Mouse (Mus musculus) gastrocnemius, postnatal 10 days (tissue): Measurements from ENCODE around the gene Cela1. TPM values are rescaled to one million over a fixed set of nuclear protein-coding genes. Genes with fewer than 3 reads are reported as not detected.

Experiments
- DNase-seq: peaks from one replicate; pipeline ENCODE4 v3.0.0; 2021; ENCODE audit warnings: mixed read lengths
- microRNA-seq, 2 experiments: library from miRNA; unstranded; fragments of <30 nt; microRNA quantifications; one replicate each; pipeline ENCODE4 v1.2.0; 2021
- total RNA-seq, 2 experiments: library from RNA; stranded (reverse); gene quantifications; 2 replicates each; pipeline ENCODE4 v1.2.3; 2021

Gene Cela1
- total RNA-seq, 2 experiments from 2014 or later, result 1.2 TPM; not detected in 1

DNA sequence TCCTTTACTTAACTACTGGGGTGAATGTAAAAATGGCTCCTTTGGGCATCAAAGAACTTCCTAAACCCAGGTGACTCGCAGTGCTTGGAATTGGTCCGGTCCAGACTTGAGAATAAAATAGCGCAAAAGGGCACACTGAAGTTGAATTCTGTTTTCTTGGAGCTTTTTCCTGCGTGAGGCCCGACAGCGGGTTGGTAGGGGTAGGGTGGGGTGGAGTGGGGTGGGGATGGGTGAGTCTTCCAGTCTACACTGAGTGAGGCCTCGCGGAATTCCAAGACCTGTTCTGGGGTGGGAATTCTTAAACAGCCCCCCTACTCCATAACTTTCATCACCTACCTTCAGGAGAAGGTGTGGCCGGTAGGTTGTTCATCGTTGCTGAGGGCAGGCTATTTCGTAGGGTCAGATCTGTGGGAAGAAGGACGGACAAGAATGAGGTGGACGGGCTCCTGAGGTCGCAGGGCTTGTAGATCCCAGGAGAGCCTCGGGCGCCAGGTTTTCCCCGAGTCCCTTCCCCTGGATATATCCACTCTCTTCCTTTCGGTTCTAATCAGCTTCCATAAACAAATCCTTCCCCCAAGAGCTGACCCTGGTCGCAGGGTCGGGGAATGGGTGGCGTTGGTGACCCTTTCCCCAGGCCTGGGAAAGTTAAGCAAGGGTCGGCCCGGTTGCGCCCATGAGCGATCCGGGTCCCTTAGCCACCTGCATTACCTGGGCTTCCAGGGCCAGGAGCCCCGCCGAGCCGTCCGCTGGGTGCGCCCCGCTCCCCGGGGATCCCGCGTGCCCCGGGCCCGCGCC lies 51.7 kb downstream of the Cela1 start:
- no peak for DNase-seq

DNA sequence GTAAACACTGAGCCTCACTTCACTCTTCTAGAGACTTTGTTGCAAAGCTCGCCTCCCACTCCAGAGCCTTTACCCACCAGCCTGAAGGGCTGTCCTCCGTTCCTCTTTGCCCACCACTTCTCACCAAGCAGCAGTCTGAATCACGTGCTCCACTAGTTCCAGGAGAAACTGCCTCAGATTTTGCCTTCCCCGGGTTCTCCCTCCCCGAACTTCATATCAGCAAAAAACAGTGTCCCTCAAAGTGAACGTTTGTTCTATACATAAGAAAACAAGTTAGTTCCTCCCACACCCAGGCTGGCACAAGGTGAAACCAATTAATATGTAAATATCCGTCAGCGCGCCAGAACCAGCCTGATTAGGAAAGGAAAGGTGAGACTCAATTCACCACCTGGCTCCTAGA lies 52.5 kb downstream of the Cela1 start:
- DNase-seq, result no peak

DNA sequence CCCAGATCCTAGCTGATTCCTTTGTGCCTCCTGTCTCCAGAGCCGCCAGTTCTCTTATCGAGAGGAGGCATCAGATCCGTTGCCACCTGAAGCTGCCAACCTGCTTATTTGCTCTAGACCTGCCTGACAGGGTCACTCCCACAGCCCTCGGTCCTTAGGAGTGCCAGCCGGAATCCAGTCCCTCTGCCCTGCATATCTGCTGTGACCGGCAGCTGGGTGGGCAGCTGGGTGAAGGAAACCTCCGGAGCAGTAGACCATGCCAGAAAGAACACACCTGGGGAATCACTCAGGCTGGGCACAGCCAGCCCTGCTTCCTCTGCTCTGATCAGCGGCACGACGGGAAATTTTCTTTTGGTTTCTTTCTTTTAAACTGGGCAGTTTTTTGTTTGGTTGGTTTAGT lies 54.4 kb downstream of the Cela1 start:
- DNase-seq, result no peak

DNA sequence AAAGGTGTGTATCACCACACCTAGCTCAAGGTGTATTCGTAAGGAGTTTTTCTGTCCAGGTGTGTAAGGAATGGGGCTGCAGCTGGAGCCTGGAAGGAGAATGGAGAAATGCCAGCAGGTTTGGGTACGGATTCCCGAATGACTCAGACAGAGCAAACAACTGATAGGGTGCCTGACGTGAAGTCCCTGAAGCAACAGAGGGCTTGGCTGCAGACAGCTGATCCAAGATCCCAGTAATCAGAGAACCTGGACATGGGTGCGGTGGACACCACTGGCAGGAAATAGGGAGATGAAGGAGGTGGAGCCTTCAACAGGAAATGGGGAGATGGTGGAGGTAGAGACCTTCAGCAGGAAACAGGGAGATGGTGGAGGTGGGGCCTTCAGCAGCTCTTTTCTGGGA lies 55.4 kb downstream of the Cela1 start:
- DNase-seq, result no peak

DNA sequence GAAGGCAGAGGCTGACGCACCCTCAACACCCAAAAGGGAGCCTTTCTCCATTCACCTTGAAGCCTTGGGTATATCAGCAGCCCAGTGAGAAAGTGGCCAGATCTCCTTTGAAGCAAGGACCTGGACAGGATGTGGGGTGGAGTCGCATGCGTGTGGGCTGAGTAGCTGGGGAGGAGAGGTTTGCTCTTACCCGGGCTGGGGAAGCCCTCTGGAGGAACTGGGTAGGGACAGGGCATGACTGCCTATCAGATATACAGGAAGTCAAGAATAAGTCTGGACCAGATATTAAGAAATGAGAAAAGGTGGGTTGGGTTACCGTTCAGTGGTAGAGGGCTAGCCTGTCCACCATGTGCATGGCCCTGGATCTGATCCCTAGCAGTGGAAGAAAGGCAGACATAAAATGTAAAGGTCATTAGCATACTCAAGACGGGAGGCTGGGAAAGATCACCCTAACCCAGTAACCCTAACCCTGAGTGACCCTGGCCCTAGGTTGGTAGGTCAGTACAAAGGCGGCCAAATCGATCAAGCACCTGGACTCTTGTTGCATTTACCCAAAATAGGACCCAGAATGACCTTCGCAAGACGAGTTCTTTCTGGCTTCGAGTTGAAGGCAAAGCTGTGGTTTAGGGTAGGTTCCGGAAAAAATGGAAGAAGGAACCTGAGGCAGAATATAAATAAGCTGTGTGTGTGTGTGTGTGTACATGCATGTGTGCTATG lies 56.1 kb downstream of the Cela1 start:
- no peak for DNase-seq

DNA sequence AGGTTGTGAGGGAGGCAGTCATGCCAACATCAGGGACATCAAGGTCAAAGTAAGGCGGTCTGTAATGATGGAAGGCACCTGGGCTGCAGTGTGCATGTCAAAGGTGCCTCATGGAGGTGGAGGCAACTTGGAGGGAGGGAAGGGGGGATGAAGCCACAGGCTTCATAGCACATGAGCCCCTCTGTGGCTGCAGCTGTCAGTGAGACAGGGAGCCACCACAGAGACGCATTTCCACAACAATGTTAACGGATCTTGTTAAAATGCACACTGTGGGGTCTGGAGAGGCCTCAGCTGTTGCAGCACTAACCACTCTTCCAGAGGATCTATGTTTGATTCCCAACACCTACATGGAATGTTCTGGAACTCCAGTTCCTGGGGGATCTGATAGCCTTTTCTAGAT lies 57.6 kb downstream of the Cela1 start:
- no peak for DNase-seq

DNA sequence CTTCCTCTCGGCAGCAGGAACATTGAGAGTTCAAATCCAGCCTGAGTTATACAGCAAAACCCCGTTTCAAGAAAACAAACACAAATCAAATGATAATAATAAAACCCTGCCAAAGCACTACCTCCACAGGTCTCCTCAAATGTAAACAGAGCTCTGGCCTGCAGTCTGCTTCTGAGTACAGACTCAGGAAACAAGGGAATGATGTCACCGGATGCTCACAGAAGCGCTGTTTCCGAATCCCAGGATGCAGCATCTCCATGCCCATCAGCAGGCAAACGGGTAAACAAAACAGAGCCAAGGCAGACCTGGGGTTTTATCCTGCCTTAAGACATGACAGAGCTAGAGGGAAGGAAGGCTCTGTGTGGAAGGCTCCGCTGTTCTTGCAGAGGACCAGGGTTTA lies 58.9 kb downstream of the Cela1 start:
- no peak for DNase-seq

DNA sequence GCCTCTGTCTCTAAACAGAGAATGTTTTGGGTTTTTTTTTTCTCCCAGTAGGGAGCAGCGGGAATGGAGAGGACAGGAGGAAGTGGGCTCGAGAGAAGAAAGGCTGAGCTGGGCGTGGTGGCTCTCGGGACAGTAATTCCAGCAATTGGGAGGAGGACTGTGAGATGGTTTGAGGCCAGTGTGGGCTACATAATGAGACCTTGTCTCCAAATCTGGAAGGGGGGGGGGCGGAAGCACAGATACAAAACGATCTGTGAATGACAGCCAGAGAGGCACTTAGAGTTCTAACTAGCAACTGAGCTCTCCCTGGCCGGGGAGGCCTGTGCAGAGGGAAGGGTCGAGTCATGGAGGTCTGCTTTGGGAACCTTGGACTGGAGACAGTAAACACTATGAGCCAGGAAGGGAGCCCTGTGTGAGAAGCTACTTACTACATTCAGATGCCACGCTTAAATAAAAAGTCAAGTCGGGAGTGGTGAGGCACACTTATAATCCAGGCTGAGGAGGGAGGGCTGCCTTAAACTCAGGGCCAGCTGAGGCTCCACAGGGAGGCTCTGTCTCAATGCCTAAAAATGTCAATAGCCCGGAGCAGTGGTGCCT lies 59.8 kb downstream of the Cela1 start:
- DNase-seq, result no peak

DNA sequence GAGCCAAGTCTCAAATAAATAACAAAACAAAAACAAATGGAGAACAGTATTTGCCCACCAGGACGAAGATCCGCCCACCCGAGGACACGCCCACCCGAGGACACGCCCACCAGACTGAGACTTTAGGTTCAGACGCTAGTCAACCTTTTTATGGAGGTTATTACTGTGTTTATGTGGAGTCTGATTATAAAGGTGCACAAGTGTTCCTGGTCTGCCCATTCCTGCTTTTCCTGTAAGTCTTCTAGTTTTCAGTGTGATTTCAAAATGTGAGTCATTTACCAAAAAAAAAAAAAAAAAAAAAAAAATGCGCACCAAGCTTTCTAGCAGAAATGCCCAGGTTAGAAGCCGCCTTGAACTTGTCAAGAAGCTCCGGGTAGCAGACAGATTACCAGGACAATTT lies 60.4 kb downstream of the Cela1 start:
- no peak for DNase-seq

DNA sequence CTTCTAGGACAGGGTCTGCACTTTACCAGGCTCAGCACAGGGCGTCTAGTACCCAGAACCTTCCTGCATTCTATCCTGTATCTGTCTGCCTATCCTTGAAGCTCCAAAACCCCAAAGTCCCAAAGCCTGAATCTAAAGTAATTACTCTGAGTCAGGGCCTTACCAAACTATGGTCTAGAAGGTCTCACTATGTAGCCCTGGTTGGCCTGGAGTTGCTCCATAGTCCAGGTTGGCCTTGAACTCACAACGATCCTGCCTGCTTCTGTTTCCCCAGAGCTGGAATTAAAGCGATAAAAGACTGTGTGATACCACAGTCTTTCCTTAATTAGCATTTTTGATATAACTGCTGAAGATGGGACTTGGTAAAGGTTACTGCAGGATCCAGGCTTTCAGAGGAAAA lies 63.3 kb downstream of the Cela1 start:
- DNase-seq, result no peak

Small RNA genes within 50 kb of the gene (microRNA-seq; reads per million reads assigned to microRNA genes)
- 0 reads per million in 2 experiments for gene Mir6961

Other genes starting within 250 kb of the Cela1 start
- gene Letmd1, start 218.9 kb downstream of the Cela1 start, total RNA-seq, result 10 to 100 TPM; 11.1 to 15.7 TPM
- gene Csrnp2, start 192.4 kb downstream of the Cela1 start, total RNA-seq, result 1 to 10 TPM; 2.6 to 4.4 TPM
- 10 to 100 TPM; 13.1 to 16.1 TPM for gene Tfcp2, start 135.9 kb downstream of the Cela1 start, total RNA-seq
- 10 to 100 TPM; 11.1 to 13.2 TPM for gene Pou6f1, start 87.9 kb downstream of the Cela1 start, total RNA-seq
- 10 to 100 TPM; 64.8 to 67.8 TPM for gene Dazap2, start 72.6 kb downstream of the Cela1 start, total RNA-seq
- gene Smagp, start 51.0 kb downstream of the Cela1 start, total RNA-seq, result 1 to 10 TPM; 6.5 to 8.6 TPM
- 1 to 10 TPM in 1 of 2 experiments, under 1 TPM in 1; 0.59 to 2.0 TPM for gene Bin2, start 18.4 kb downstream of the Cela1 start, total RNA-seq
- 1 to 10 TPM in 1 of 2 experiments, under 1 TPM in 1; 0.23 to 1.6 TPM for gene Galnt6, start 41.5 kb upstream of the Cela1 start, total RNA-seq
- 1 to 10 TPM; 1.7 to 2.4 TPM for gene Slc4a8, start 73.8 kb upstream of the Cela1 start, total RNA-seq
- gene Scn8a, start 181.9 kb upstream of the Cela1 start, total RNA-seq, result under 1 TPM; 0.72 to 0.92 TPM